Mouse (Mus musculus): Measurements from ENCODE around the gene Fbxl20.

Fbxl20 gene

GRCm38 (mm10) chr11:98049672-98050519 is 100.3 kb downstream of the Fbxl20 start:
- peak in 1 of 2 experiments; percentile 62 for DNase-seq (ENCODE audit: low spot score in 2 of 2)

- DNase-seq (ENCODE audit: low spot score in 2 of 2) = no peak
Measured at GRCm38 (mm10) chr11:98047745-98048144, 102.5 kb downstream of the Fbxl20 start.

- DNase-seq (ENCODE audit: low spot score in 2 of 2) = no peak
Measured at GRCm38 (mm10) chr11:98046466-98046865, 103.7 kb downstream of the Fbxl20 start.

- peak in 1 of 2 experiments; percentile 48 for DNase-seq (ENCODE audit: low spot score in 2 of 2)
Measured at GRCm38 (mm10) chr11:98045596-98045995, 104.6 kb downstream of the Fbxl20 start.

- no peak for DNase-seq (ENCODE audit: low spot score in 2 of 2)
Measured at GRCm38 (mm10) chr11:98044074-98044473, 106.1 kb downstream of the Fbxl20 start.

- no peak for DNase-seq (ENCODE audit: low spot score in 2 of 2)
Measured at GRCm38 (mm10) chr11:98042741-98043140, 107.5 kb downstream of the Fbxl20 start.

- DNase-seq (ENCODE audit: low spot score in 2 of 2) = no peak
Measured at GRCm38 (mm10) chr11:98040975-98041374, 109.2 kb downstream of the Fbxl20 start.

GRCm38 (mm10) chr11:98037871-98038270 is 112.3 kb downstream of the Fbxl20 start:
- no peak for DNase-seq (ENCODE audit: low spot score in 2 of 2)

GRCm38 (mm10) chr11:98035977-98036377 is 114.2 kb downstream of the Fbxl20 start:
- DNase-seq (ENCODE audit: low spot score in 2 of 2) = no peak

- no peak for DNase-seq (ENCODE audit: low spot score in 2 of 2)
Measured at GRCm38 (mm10) chr11:98034840-98035239, 115.4 kb downstream of the Fbxl20 start.

GRCm38 (mm10) chr11:98034061-98034460 is 116.1 kb downstream of the Fbxl20 start:
- DNase-seq (ENCODE audit: low spot score in 2 of 2) = no peak

All from spleen, postnatal 10 days (tissue).